8 mouse cellular contexts compared by ENCODE assay signal in genomic region chr6:34709289-34709688, GRCm38 (mm10).
DNase-seq lines count a peak whose midpoint lies in the region; ATAC-seq lines count a peak whose summit lies in the region.

No protein-coding gene starts in this region.

- ATAC-seq in hindbrain, embryonic 14.5 days (ENCODE audit: low FRiP score), result peak; percentile 89
- no peak for ATAC-seq in monocyte, adult 5-6 weeks (replicated peaks; ENCODE audit: insufficient number of reproducible peaks, low FRiP score, low TSS enrichment, poor library complexity, severe bottlenecking)

- H3K4me2 ChIP-seq in hindbrain, embryonic 14.5 days (replicated peaks), result peak overlapping the region; percentile 72

- WGBS in hindbrain, embryonic 14.5 days, result under 1% methylated on average over 11 of the region's 11 CpGs

- H3K9me3 ChIP-seq in hindbrain, embryonic 14.5 days (ENCODE audit: control insufficient read depth, low read length), result peaks cover 3% of the 10 kb centered on the region; the same call in 1 of the 2 replicates

- H3K27ac ChIP-seq in hindbrain, embryonic 14.5 days, result peak overlapping the region; percentile 82

- H3K27me3 ChIP-seq in hindbrain, embryonic 14.5 days (ENCODE audit: control insufficient read depth, insufficient read depth, low read length), result no peaks in the 10 kb centered on the region

- H3K4me3 ChIP-seq in hindbrain, embryonic 14.5 days (replicated peaks; ENCODE audit: low read length), result peak overlapping the region; percentile 51

- H3K9ac ChIP-seq in hindbrain, embryonic 14.5 days, result peak overlapping the region; percentile 75

- no peaks in the 10 kb centered on the region for H3K36me3 ChIP-seq in hindbrain, embryonic 14.5 days (replicated peaks; ENCODE audit: control insufficient read depth, insufficient read depth)

- DNase-seq in adipocyte (ENCODE audit: low spot score), result peak; percentile 92
- DNase-seq in cerebellum, adult 9-10 months, result peak; percentile 86
- peak; percentile 70 for DNase-seq in gastrocnemius, adult 18-20 months (ENCODE audit: low spot score)
- peak; percentile 72 for DNase-seq in hindbrain, embryonic 14.5 days (ENCODE audit: low spot score)
- peak; percentile 8 to 9 for DNase-seq in left cerebral cortex, adult 18-20 months (ENCODE audit: low spot score in 2 of 2)
- DNase-seq in lung, postnatal 14 days, result peak; percentile 73
- DNase-seq in right cerebral cortex, postnatal 25 days, result peak; percentile 15

- H3K4me1 ChIP-seq in hindbrain, embryonic 14.5 days (replicated peaks; ENCODE audit: control insufficient read depth, insufficient read depth, low read length), result peaks cover 32% of the 10 kb centered on the region

Comparison
In these comparisons a context has a peak if more than half of its experiments do, and no peak if none do; other contexts are left out.
1. DNase-seq: peak in every context shown above with its lines; median percentile 92 in adipocyte; 86 in cerebellum, adult 9-10 months; 73 in lung, postnatal 14 days; 72 in hindbrain, embryonic 14.5 days; 70 in gastrocnemius, adult 18-20 months; 15 in right cerebral cortex, postnatal 25 days; 8 in left cerebral cortex, adult 18-20 months.